Mouse (Mus musculus) macrophage (primary cell): ENCODE results near the gene Tmbim4. TPM values are rescaled to one million over a fixed set of nuclear protein-coding genes. Genes with fewer than 3 reads are reported as not detected.

Experiments used
- H3K27ac ChIP-seq: fragments of 350-480 bp; formaldehyde crosslinking; 2 replicates; pipeline ENCODE4 v1.9.0; 2021
- H3K36me3 ChIP-seq: fragments of 350-480 bp; formaldehyde crosslinking; 2 replicates; pipeline ENCODE4 v1.9.0; 2021; ENCODE audit errors: inconsistent target
- H3K4me3 ChIP-seq: fragments of 350-480 bp; formaldehyde crosslinking; 2 replicates; pipeline ENCODE4 v1.9.0; 2021; ENCODE audit errors: inconsistent target
- H3K79me2 ChIP-seq: fragments of 350-480 bp; formaldehyde crosslinking; 2 replicates; pipeline ENCODE4 v1.9.0; 2021; ENCODE audit errors: inconsistent target
- WGBS: methylation state at CpG from one replicate; pipeline ENCODE4 v1.1.7; 2026; ENCODE audit warnings: inconsistent platforms; ENCODE audit not compliant: missing documents; 5-methylcytosine and 5-hydroxymethylcytosine counted together
- polyA plus RNA-seq: library from polyadenylated mRNA; stranded (reverse); fragments of 250-400 nt; gene quantifications from 3 replicates; pipeline ENCODE4 v1.2.4, GENCODE M21; 2018; ENCODE audit warnings: inconsistent platforms

Gene Tmbim4
- polyA plus RNA-seq, 1 experiment from 2014 or later, result 63.2 TPM

GRCm38 (mm10) chr10:120242421-120242820 lies 41.0 kb downstream of the Tmbim4 start:
- WGBS, result 78% methylated on average over 6 of the region's 6 CpGs
- H3K36me3 ChIP-seq, result no peaks in the 10 kb centered on the region
- no peak overlapping the region for H3K4me3 ChIP-seq
- no peaks in the 10 kb centered on the region for H3K79me2 ChIP-seq
- no peak overlapping the region for H3K27ac ChIP-seq

- no peak overlapping the region for H3K4me3 ChIP-seq
- H3K36me3 ChIP-seq, result no peaks in the 10 kb centered on the region
- WGBS, result 98% methylated on average over 5 of the region's 5 CpGs
- H3K27ac ChIP-seq, result no peak overlapping the region
- H3K79me2 ChIP-seq, result no peaks in the 10 kb centered on the region
Measured at GRCm38 (mm10) chr10:120245681-120246080, 44.3 kb downstream of the Tmbim4 start.

- WGBS, result 52% methylated on average over 9 of the region's 9 CpGs
- H3K36me3 ChIP-seq, result no peaks in the 10 kb centered on the region
- no peaks in the 10 kb centered on the region for H3K79me2 ChIP-seq
- H3K4me3 ChIP-seq, result no peak overlapping the region
- H3K27ac ChIP-seq, result no peak overlapping the region
Measured at GRCm38 (mm10) chr10:120246994-120247750, 45.8 kb downstream of the Tmbim4 start.

GRCm38 (mm10) chr10:120250911-120251683 lies 49.7 kb downstream of the Tmbim4 start:
- Histone ChIP-seq H3K27ac (no peak overlapping the region), H3K36me3 (no peaks in the 10 kb centered on the region), H3K4me3 (no peak overlapping the region), H3K79me2 (no peaks in the 10 kb centered on the region)
- WGBS, result 69% methylated on average over 11 of the region's 11 CpGs

GRCm38 (mm10) chr10:120251791-120252190 lies 50.4 kb downstream of the Tmbim4 start:
- Histone ChIP-seq H3K27ac (no peak overlapping the region), H3K79me2 (no peaks in the 10 kb centered on the region), H3K4me3 (no peak overlapping the region), H3K36me3 (no peaks in the 10 kb centered on the region)
- WGBS, result 85% methylated on average over 4 of the region's 4 CpGs

- Histone ChIP-seq H3K4me3 (no peak overlapping the region), H3K27ac (no peak overlapping the region), H3K36me3 (no peaks in the 10 kb centered on the region), H3K79me2 (no peaks in the 10 kb centered on the region)
- WGBS, result 11% methylated on average over 8 of the region's 8 CpGs
Measured at GRCm38 (mm10) chr10:120252800-120253199, 51.4 kb downstream of the Tmbim4 start.

GRCm38 (mm10) chr10:120257231-120257630 lies 55.8 kb downstream of the Tmbim4 start:
- Histone ChIP-seq H3K36me3 (no peaks in the 10 kb centered on the region), H3K4me3 (no peak overlapping the region), H3K79me2 (no peaks in the 10 kb centered on the region), H3K27ac (no peak overlapping the region)
- WGBS, result 10% methylated on average over 11 of the region's 11 CpGs

GRCm38 (mm10) chr10:120267790-120268189 lies 66.4 kb downstream of the Tmbim4 start:
- WGBS, result 88% methylated on average over 12 of the region's 12 CpGs

GRCm38 (mm10) chr10:120269946-120270345 lies 68.6 kb downstream of the Tmbim4 start:
- H3K4me3 ChIP-seq, result no peak overlapping the region
- no peak overlapping the region for H3K27ac ChIP-seq
- no peaks in the 10 kb centered on the region for H3K36me3 ChIP-seq
- 92% methylated on average over 13 of the region's 13 CpGs for WGBS
- H3K79me2 ChIP-seq, result no peaks in the 10 kb centered on the region

More at GRCm38 (mm10) chr10:120267790-120268189, 66.4 kb downstream of the Tmbim4 start:
- Histone ChIP-seq H3K4me3 (no peak overlapping the region), H3K27ac (no peak overlapping the region), H3K36me3 (no peaks in the 10 kb centered on the region), H3K79me2 (no peaks in the 10 kb centered on the region)

GRCm38 (mm10) chr10:120270777-120271176 lies 69.4 kb downstream of the Tmbim4 start:
- no peaks in the 10 kb centered on the region for H3K36me3 ChIP-seq
- WGBS, result 78% methylated on average over 4 of the region's 4 CpGs
- H3K4me3 ChIP-seq, result no peak overlapping the region
- no peak overlapping the region for H3K27ac ChIP-seq
- no peaks in the 10 kb centered on the region for H3K79me2 ChIP-seq

- H3K36me3 ChIP-seq, result no peaks in the 10 kb centered on the region
- H3K4me3 ChIP-seq, result no peak overlapping the region
- H3K27ac ChIP-seq, result no peak overlapping the region
- 30% methylated on average over 6 of the region's 6 CpGs for WGBS
- no peaks in the 10 kb centered on the region for H3K79me2 ChIP-seq
Measured at GRCm38 (mm10) chr10:120271318-120271717, 69.9 kb downstream of the Tmbim4 start.

- H3K27ac ChIP-seq, result no peak overlapping the region
- WGBS, result 21% methylated on average over 9 of the region's 11 CpGs
- no peaks in the 10 kb centered on the region for H3K79me2 ChIP-seq
- no peak overlapping the region for H3K4me3 ChIP-seq
- no peaks in the 10 kb centered on the region for H3K36me3 ChIP-seq
Measured at GRCm38 (mm10) chr10:120271879-120272269, 70.5 kb downstream of the Tmbim4 start.

GRCm38 (mm10) chr10:120272270-120272883 lies 71.0 kb downstream of the Tmbim4 start:
- Histone ChIP-seq H3K36me3 (no peaks in the 10 kb centered on the region), H3K4me3 (no peak overlapping the region), H3K27ac (no peak overlapping the region), H3K79me2 (no peaks in the 10 kb centered on the region)
- 29% methylated on average over 19 of the region's 19 CpGs for WGBS

- no peaks in the 10 kb centered on the region for H3K79me2 ChIP-seq
- H3K36me3 ChIP-seq, result no peaks in the 10 kb centered on the region
- H3K27ac ChIP-seq, result no peak overlapping the region
- no peak overlapping the region for H3K4me3 ChIP-seq
- 63% methylated on average over 7 of the region's 7 CpGs for WGBS
Measured at GRCm38 (mm10) chr10:120273335-120273734, 71.9 kb downstream of the Tmbim4 start.
